Mouse (Mus musculus): ENCODE measurements around the gene Cdadc1. TPM values are rescaled to one million over a fixed set of nuclear protein-coding genes. Genes with fewer than 3 reads are reported as not detected.
A peak's percentile ranks its signal among the peaks of the same experiment; 100 is the strongest.

Cdadc1 gene
- 10 to 100 TPM; 27.3 to 29.5 TPM for total RNA-seq (2021)
- long read RNA-seq, experiment 1, transcript Cdadc1-204 (10 exons, 1,892 nt), result minor isoform, 6 of 52 reads
- long read RNA-seq, experiment 1, transcript Cdadc1-207 (5 exons, 2,579 nt), result minor isoform, 7 of 52 reads
- long read RNA-seq, experiment 1, transcript Cdadc1-202 (10 exons, 2,202 nt), result major isoform, 23 of 52 reads
- long read RNA-seq, experiment 1, partial matches to known transcripts, result 5 of 52 reads
- long read RNA-seq, experiment 1, other reads (novel, unspliced or antisense), result 10 of 52 reads
- long read RNA-seq, experiment 2, transcript Cdadc1-202 (10 exons, 2,202 nt), result major isoform, 26 of 44 reads
- long read RNA-seq, experiment 2, transcript Cdadc1-207 (5 exons, 2,579 nt), result minor isoform, 8 of 44 reads
- long read RNA-seq, experiment 2, partial matches to known transcripts, result 2 of 44 reads
- long read RNA-seq, experiment 2, other reads (novel, unspliced or antisense), result 5 of 44 reads

GRCm38 (mm10) chr14:59597398-59598259 lies at the start of gene Cdadc1:
Gene Cdadc1, minus strand, starts transcription at chr14:59597959.
- DNase-seq (ENCODE audit: low spot score in 2 of 2), result peak; percentile 89 to 91

- no peak for DNase-seq (ENCODE audit: low spot score in 2 of 2)
Observed at GRCm38 (mm10) chr14:59646826-59647697, 49.3 kb upstream of the Cdadc1 start.

GRCm38 (mm10) chr14:59644896-59645295 lies 47.1 kb upstream of the Cdadc1 start:
- no peak for DNase-seq (ENCODE audit: low spot score in 2 of 2)

- DNase-seq (ENCODE audit: low spot score in 2 of 2), result no peak
Observed at GRCm38 (mm10) chr14:59644166-59644565, 46.4 kb upstream of the Cdadc1 start.

GRCm38 (mm10) chr14:59643582-59643981 lies 45.8 kb upstream of the Cdadc1 start:
- no peak for DNase-seq (ENCODE audit: low spot score in 2 of 2)

GRCm38 (mm10) chr14:59641856-59642255 lies 44.1 kb upstream of the Cdadc1 start:
- DNase-seq (ENCODE audit: low spot score in 2 of 2), result no peak

GRCm38 (mm10) chr14:59638906-59639703 lies 41.3 kb upstream of the Cdadc1 start:
- DNase-seq (ENCODE audit: low spot score in 2 of 2), result no peak

GRCm38 (mm10) chr14:59633988-59634387 lies 36.2 kb upstream of the Cdadc1 start:
- no peak for DNase-seq (ENCODE audit: low spot score in 2 of 2)

GRCm38 (mm10) chr14:59633295-59633898 lies 35.6 kb upstream of the Cdadc1 start:
- no peak for DNase-seq (ENCODE audit: low spot score in 2 of 2)

GRCm38 (mm10) chr14:59632067-59632466 lies 34.3 kb upstream of the Cdadc1 start:
- no peak for DNase-seq (ENCODE audit: low spot score in 2 of 2)

- DNase-seq (ENCODE audit: low spot score in 2 of 2), result no peak
Observed at GRCm38 (mm10) chr14:59630096-59630495, 32.3 kb upstream of the Cdadc1 start.

GRCm38 (mm10) chr14:59629308-59629707 lies 31.5 kb upstream of the Cdadc1 start:
- no peak for DNase-seq (ENCODE audit: low spot score in 2 of 2)

- DNase-seq (ENCODE audit: low spot score in 2 of 2), result peak in 1 of 2 experiments; percentile 42
Observed at GRCm38 (mm10) chr14:59627823-59628222, 30.1 kb upstream of the Cdadc1 start.

- no peak for DNase-seq (ENCODE audit: low spot score in 2 of 2)
Observed at GRCm38 (mm10) chr14:59627142-59627680, 29.5 kb upstream of the Cdadc1 start.

- DNase-seq (ENCODE audit: low spot score in 2 of 2), result peak in 1 of 2 experiments; percentile 25
Observed at GRCm38 (mm10) chr14:59626711-59627110, 29.0 kb upstream of the Cdadc1 start.

- DNase-seq (ENCODE audit: low spot score in 2 of 2), result peak; percentile 41 to 70
Observed at GRCm38 (mm10) chr14:59625806-59626364, 28.1 kb upstream of the Cdadc1 start.

- DNase-seq (ENCODE audit: low spot score in 2 of 2), result peak; percentile 68 to 82
Observed at GRCm38 (mm10) chr14:59625158-59625805, 27.5 kb upstream of the Cdadc1 start, which contains the start of gene Shisa2. Gene Shisa2, plus strand, starts transcription at chr14:59625308.

- DNase-seq (ENCODE audit: low spot score in 2 of 2), result no peak
Observed at GRCm38 (mm10) chr14:59624326-59624885, 26.6 kb upstream of the Cdadc1 start.
